Mouse (Mus musculus): ENCODE results near the gene Apod.
"Not testable (repeated sequence)": the region's sequence is repeated elsewhere in the genome, so short reads cannot be mapped to it uniquely, and the experiment has no call there.

DNA sequence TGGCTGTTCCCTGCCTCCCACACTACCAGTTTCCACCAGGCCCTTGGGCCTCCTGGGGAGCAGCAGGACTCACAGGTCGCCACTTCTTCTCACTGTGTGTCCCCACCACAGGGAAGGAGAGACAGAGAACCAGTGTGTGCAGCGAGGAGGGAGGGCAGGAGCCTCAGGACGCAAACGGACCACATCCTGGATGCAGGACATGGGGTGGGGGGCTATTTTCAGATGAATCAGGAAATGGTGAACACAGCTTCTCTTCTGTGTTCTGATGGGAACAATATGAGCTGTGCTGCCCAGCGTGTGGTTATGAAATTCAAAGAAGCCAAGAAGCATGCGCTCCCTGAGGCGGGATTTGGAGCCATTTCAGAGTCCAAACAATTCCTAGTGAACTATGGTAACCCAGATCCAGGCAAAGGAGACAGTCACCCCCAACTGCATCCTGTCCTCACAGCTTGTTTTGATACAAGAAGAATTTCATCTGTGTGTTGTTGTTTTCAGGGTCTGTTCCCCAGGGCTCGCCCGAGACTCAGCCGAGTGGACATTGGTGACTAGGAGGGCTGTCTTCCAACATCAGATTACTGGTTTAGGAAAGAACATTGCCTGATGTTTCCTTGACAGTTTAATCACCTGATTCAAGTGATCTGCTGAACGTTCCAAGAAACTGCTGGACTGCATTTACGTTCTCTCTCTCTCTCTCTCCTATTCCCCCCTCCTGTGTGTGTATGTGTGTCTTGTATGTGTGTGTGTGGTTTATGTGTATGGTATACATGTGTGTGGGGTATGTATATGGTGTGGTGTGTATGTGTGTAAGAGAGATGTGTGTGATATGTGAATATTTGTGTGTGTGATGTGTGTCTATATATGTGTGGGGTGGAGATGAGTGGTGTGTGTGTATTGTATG is 1.9 kb upstream of the Apod start:
- TF ChIP-seq CTCF (IDR thresholded peaks at IDR 0.05; ENCODE audit: borderline replicate concordance, insufficient read depth, low read depth, low read length); POLR2A (IDR thresholded peaks at IDR 0.05; ENCODE audit: borderline replicate concordance, insufficient read depth, low read length): not testable (repeated sequence)
